8 mouse cellular contexts compared by ENCODE assay signal in the genomic region with DNA sequence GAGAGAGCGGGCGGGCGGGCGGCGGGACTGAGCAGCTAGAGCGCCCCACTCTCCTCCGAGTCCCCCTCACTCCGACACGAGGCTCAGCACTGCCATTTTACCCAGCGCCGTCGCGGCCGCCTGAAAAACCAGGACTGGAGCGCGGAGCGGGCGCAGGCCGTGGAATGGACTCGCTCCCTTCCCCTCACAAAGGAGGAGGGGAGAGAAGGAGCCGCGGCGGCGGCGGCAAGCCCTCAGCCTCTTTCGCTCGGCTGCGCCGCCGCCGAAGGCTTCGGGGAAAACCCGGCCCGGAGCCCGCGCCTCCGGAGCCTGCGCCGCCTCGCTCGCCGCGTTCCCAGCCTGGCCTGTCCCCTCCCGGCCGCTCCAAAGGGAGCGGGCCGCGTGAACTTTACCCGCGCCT. TPM values are rescaled to one million over a fixed set of nuclear protein-coding genes. Genes with fewer than 3 reads are reported as not detected.
DNase-seq lines count a peak whose midpoint lies in the region; ATAC-seq and TF ChIP-seq lines count a peak whose summit lies in the region.

No protein-coding gene starts in this region.

- H3K4me3 ChIP-seq in gastrocnemius, adult 2 months: peak overlapping the region; percentile 91
- peak overlapping the region; percentile 100 for H3K4me3 ChIP-seq in hindbrain, postnatal 0 days (ENCODE audit: low read length)

- peak overlapping the region; percentile 100 for H3K9ac ChIP-seq in hindbrain, postnatal 0 days (replicated peaks; ENCODE audit: low read length)

- H3K4me2 ChIP-seq in hindbrain, postnatal 0 days (ENCODE audit: low read depth, low read length): peak overlapping the region; percentile 90

- H3K27ac ChIP-seq in gastrocnemius, adult 2 months: peak overlapping the region; percentile 99
- peak overlapping the region; percentile 98 for H3K27ac ChIP-seq in hindbrain, postnatal 0 days

- H3K27me3 ChIP-seq in hindbrain, postnatal 0 days (ENCODE audit: insufficient read depth, low read length): no peaks in the 10 kb centered on the region

- intact Hi-C loops in gastrocnemius, adult 2 months (cut with DNase I): loop anchor here (1.0 to 5.0 kb wide), 3 partner anchors 47 to 67 kb away; no protein-coding TSS in a partner anchor

- peaks cover 26% of the 10 kb centered on the region for H3K4me1 ChIP-seq in hindbrain, postnatal 0 days (ENCODE audit: insufficient read depth, low read length)

- H3K36me3 ChIP-seq in hindbrain, postnatal 0 days (ENCODE audit: insufficient read depth, low read length): no peaks in the 10 kb centered on the region

- DNase-seq in gastrocnemius, adult 2 months: peak; percentile 98
- DNase-seq in hindbrain, postnatal 0 days (ENCODE audit: low spot score): peak; percentile 98
- DNase-seq in left cerebral cortex, adult 18-20 months (ENCODE audit: low spot score in 2 of 2): peak; percentile 98 to 99
- peak; percentile 99 for DNase-seq in lung, postnatal 4 days
- peak; percentile 97 for DNase-seq in retina, postnatal 7 days (ENCODE audit: low read depth, low spot score)
- DNase-seq in urinary bladder, adult 18-20 months (ENCODE audit: low spot score in 2 of 2): peak; percentile 97

- under 1% methylated on average over 17 of the region's 50 CpGs for WGBS in hindbrain, postnatal 0 days

- peak; percentile 43 for ATAC-seq in activated CD4-positive, CD25-positive, alpha-beta regulatory T cell, adult 4 months
- ATAC-seq in common myeloid progenitor, adult 5-6 weeks (replicated peaks; ENCODE audit: low read depth, poor library complexity, severe bottlenecking): peak; percentile 57
- ATAC-seq in hindbrain, postnatal 0 days: peak; percentile 88

- no peaks in the 10 kb centered on the region for H3K9me3 ChIP-seq in hindbrain, postnatal 0 days (ENCODE audit: low read length)

- peak; percentile 31; the same call in 1 of the 2 replicates for TF ChIP-seq CTCF in gastrocnemius, adult 2 months (IDR thresholded peaks at IDR 0.05)
- TF ChIP-seq CTCF in hindbrain, postnatal 0 days (IDR thresholded peaks at IDR 0.05; ENCODE audit: low read depth): no peak

RNA-seq across cellular contexts. Expression of a gene that starts 2.3 kb away (rescaled TPM):
- polyA plus RNA-seq in activated CD4-positive, CD25-positive, alpha-beta regulatory T cell, adult 4 months (2017; shearing (Covaris generic)): 10 to 100 TPM; 58.4 to 79.1 TPM
- 41.5 and 67.0 TPM in 2 replicates for total RNA-seq in common myeloid progenitor, adult 5-6 weeks (2017)
- 10 to 100 TPM; 24.1 to 26.2 TPM for total RNA-seq in gastrocnemius, adult 2 months (2021)
- total RNA-seq in hindbrain, postnatal 0 days (2014; rRNA removed): 54.1 and 59.1 TPM in 2 replicates
- 17.6 and 17.7 TPM in 2 replicates for polyA plus RNA-seq in hindbrain, postnatal 0 days (2015; fragmentation: Nextera tagmentation; extraction: Ambion mirVana)
- total RNA-seq in left cerebral cortex, adult 18-20 months (2021): 10 to 100 TPM; 83.3 to 86.2 TPM

Comparison
In these comparisons a context has a peak if more than half of its experiments do, and no peak if none do; other contexts are left out.
1. Peak in every context shown above with its lines: DNase-seq, ATAC-seq, H3K4me3 ChIP-seq and H3K27ac ChIP-seq.